Mouse (Mus musculus): Measurements from ENCODE around the gene Nfia. TPM values are rescaled to one million over a fixed set of nuclear protein-coding genes. Genes with fewer than 3 reads are reported as not detected.
A peak's percentile ranks its signal among the peaks of the same experiment; 100 is the strongest.

Nfia gene
- polyA plus RNA-seq, 1 experiment from 2014 or later: 28.6 TPM

DNA sequence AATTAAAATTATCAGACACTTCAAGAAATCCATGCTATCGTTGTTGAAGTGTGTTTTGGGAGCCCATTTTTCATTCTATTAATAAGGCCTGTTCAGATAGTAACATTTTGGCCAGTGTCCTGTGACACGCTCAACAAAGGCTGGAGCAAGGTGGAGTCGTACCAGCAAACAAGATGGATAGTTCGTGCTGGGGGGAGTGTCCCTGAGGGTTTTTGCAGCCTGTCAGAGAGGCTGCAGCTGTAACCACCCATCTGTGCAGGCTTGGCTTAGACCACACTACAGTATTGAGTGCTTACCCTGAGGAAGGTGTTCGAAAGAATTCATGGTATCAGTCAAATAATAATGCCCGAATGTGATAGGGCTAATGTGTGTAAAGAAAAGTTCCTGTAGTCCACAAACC is 139.6 kb downstream of the Nfia start:
- H3K27ac ChIP-seq (replicated peaks): no peak overlapping the region
- H3K4me1 ChIP-seq: peaks cover 25% of the 10 kb centered on the region
- 89% methylated on average over 6 of the region's 6 CpGs for WGBS
- H3K9ac ChIP-seq (replicated peaks): no peak overlapping the region
- no peaks in the 10 kb centered on the region for H3K27me3 ChIP-seq
- H3K9me3 ChIP-seq: no peaks in the 10 kb centered on the region
- no peak overlapping the region for H3K4me3 ChIP-seq
- H3K4me2 ChIP-seq (replicated peaks): no peak overlapping the region
- ATAC-seq (ENCODE audit: low FRiP score, low read depth): no peak
- no peaks in the 10 kb centered on the region for H3K36me3 ChIP-seq

DNA sequence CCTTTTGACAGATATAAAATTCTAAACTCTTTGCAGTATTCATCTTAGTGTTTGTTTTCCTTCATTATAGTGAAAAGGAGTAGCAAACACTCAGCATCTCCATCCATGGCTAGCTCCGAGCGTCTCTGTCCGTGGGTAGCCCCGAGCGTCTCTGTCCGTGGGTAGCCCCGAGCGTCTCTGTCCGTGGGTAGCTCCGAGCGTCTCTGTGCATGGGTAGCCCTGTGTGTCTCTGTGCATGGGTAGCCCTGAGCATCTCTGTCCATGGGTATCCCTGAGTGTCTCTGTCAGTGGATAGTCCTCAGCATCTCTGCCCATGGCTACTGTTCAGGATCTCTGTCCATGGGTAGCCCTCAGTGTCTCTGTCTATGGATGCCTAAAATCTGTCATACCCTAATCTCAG is 140.0 kb downstream of the Nfia start:
- peaks cover 29% of the 10 kb centered on the region for H3K4me1 ChIP-seq
- H3K27me3 ChIP-seq: no peaks in the 10 kb centered on the region
- H3K4me3 ChIP-seq: no peak overlapping the region
- H3K4me2 ChIP-seq (replicated peaks): no peak overlapping the region
- 94% methylated on average over 11 of the region's 11 CpGs for WGBS
- H3K9ac ChIP-seq (replicated peaks): no peak overlapping the region
- H3K9me3 ChIP-seq: no peaks in the 10 kb centered on the region
- ATAC-seq (ENCODE audit: low FRiP score, low read depth): no peak
- H3K36me3 ChIP-seq: no peaks in the 10 kb centered on the region
- H3K27ac ChIP-seq (replicated peaks): no peak overlapping the region

DNA sequence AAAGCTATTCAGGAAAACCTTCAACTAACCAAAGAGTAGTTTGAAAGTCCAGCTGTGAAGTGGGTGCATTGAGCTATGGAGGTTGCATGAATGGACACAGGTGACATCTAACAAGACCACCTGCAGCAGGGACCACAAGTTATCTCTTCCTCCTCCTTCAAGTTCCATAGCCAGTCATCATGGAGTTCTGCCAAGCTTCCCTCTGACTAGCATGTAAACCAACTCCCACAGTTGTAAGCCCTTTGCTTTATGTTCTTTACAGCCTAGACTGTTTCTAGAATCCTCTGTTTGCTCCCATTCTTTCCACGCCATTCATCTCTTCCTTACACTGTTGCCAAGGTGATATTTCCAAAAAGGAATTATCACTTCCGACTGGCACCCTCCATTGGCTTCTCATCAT is 141.8 kb downstream of the Nfia start:
- no peak overlapping the region for H3K4me3 ChIP-seq
- no peak for ATAC-seq (ENCODE audit: low FRiP score, low read depth)
- H3K27me3 ChIP-seq: no peaks in the 10 kb centered on the region
- peaks cover 33% of the 10 kb centered on the region for H3K4me1 ChIP-seq
- WGBS: 81% methylated on average over 2 of the region's 2 CpGs
- H3K9me3 ChIP-seq: no peaks in the 10 kb centered on the region
- no peak overlapping the region for H3K4me2 ChIP-seq (replicated peaks)
- no peaks in the 10 kb centered on the region for H3K36me3 ChIP-seq
- H3K27ac ChIP-seq (replicated peaks): no peak overlapping the region
- H3K9ac ChIP-seq (replicated peaks): no peak overlapping the region

DNA sequence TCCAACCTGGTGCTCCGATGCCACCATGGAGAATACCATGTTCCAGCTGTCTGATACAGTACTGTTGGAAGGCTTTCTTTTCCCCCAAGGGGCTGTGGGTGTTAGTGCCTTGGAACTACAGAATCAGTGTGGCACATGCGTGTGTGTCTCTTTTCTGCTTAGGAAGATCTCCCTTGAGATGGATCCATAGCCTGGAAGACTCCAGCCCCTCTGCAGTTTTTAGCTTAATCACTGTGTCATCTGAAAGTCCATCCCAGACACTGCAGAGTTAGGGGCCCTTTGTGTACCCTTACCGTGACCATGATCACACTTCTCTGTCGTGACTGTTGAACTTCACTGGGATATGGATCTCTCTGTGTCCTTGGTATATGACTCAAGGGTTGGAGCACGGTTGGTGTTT is 142.2 kb downstream of the Nfia start:
- no peaks in the 10 kb centered on the region for H3K9me3 ChIP-seq
- no peaks in the 10 kb centered on the region for H3K27me3 ChIP-seq
- no peak overlapping the region for H3K4me2 ChIP-seq (replicated peaks)
- no peak overlapping the region for H3K9ac ChIP-seq (replicated peaks)
- ATAC-seq (ENCODE audit: low FRiP score, low read depth): no peak
- H3K4me3 ChIP-seq: no peak overlapping the region
- no peak overlapping the region for H3K27ac ChIP-seq (replicated peaks)
- peaks cover 33% of the 10 kb centered on the region for H3K4me1 ChIP-seq
- H3K36me3 ChIP-seq: no peaks in the 10 kb centered on the region
- 93% methylated on average over 5 of the region's 5 CpGs for WGBS

DNA sequence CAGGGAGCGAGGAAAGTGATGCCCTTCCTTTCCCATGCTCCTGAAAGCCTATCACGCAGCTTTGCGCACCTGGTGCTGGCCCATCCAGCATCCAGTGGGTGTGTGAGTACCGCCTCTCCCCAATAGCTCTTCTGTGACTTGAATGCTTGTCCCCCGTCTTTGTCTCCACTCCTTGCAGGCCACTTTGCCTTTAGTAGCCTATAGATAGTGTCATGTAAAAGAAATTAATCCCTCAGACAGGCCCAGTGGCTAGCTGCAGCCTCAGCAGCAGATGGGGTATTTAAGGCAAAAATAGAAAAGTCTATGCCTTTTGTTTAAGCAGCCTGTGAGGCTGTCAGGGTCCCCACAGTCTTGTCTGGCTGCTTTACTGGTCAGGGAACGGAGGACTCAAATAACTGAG is 145.0 kb downstream of the Nfia start:
- no peak overlapping the region for H3K4me3 ChIP-seq
- H3K4me2 ChIP-seq (replicated peaks): no peak overlapping the region
- no peak overlapping the region for H3K9ac ChIP-seq (replicated peaks)
- H3K9me3 ChIP-seq: no peaks in the 10 kb centered on the region
- H3K4me1 ChIP-seq: peaks cover 25% of the 10 kb centered on the region
- 43% methylated on average over 6 of the region's 6 CpGs for WGBS
- ATAC-seq (ENCODE audit: low FRiP score, low read depth): peak; percentile 73
- H3K36me3 ChIP-seq: no peaks in the 10 kb centered on the region
- no peaks in the 10 kb centered on the region for H3K27me3 ChIP-seq
- H3K27ac ChIP-seq (replicated peaks): peak overlapping the region; percentile 67

DNA sequence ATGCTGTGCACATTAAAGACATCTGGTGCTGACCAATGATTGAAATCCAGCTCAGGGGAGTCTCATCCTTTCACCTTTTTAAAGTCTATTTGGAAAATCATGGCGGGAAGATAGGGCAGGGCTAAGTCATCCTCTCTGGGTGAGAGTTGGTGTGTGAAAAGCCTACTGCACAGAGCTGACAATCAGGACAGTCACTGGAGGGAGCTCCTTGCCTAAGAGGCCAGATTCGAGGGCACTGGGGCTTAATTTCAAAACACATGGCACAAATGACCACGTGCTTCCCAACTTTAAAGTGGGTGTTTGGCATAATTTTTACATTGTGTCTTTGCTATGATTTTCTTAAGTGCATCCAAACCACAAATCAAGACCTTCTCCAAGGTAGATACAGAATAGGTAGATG is 146.1 kb downstream of the Nfia start:
- Histone ChIP-seq H3K36me3 (no peaks in the 10 kb centered on the region), H3K4me2 (replicated peaks) (no peak overlapping the region), H3K27me3 (no peaks in the 10 kb centered on the region), H3K9me3 (no peaks in the 10 kb centered on the region), H3K27ac (replicated peaks) (no peak overlapping the region), H3K4me1 (peaks cover 28% of the 10 kb centered on the region), H3K4me3 (no peak overlapping the region), H3K9ac (replicated peaks) (no peak overlapping the region)
- 53% methylated on average over 3 of the region's 3 CpGs for WGBS
- no peak for ATAC-seq (ENCODE audit: low FRiP score, low read depth)

DNA sequence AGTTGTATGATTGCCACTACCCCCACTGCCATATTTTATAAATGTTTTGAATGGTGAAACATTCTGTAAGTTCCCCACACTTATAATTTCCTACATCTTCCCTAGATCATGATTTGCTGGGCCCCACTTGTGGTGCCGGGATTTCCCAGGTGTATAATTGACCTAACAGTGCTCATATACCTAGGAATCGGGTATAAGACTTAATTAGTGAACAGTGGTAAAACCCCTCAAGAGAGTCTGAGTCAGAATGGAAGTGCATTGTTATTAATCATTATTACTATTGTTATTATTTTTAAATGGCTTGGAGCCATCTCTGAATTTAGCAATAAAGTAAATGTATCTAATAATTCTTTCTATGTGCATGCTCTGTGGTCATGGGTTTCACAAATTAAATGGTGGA is 147.2 kb downstream of the Nfia start:
- no peak overlapping the region for H3K4me3 ChIP-seq
- H3K27me3 ChIP-seq: no peaks in the 10 kb centered on the region
- H3K36me3 ChIP-seq: no peaks in the 10 kb centered on the region
- no peaks in the 10 kb centered on the region for H3K9me3 ChIP-seq
- H3K4me1 ChIP-seq: peaks cover 37% of the 10 kb centered on the region
- no peak overlapping the region for H3K9ac ChIP-seq (replicated peaks)
- WGBS: 84% methylated on average over 2 of the region's 2 CpGs
- ATAC-seq (ENCODE audit: low FRiP score, low read depth): no peak
- no peak overlapping the region for H3K27ac ChIP-seq (replicated peaks)
- no peak overlapping the region for H3K4me2 ChIP-seq (replicated peaks)

DNA sequence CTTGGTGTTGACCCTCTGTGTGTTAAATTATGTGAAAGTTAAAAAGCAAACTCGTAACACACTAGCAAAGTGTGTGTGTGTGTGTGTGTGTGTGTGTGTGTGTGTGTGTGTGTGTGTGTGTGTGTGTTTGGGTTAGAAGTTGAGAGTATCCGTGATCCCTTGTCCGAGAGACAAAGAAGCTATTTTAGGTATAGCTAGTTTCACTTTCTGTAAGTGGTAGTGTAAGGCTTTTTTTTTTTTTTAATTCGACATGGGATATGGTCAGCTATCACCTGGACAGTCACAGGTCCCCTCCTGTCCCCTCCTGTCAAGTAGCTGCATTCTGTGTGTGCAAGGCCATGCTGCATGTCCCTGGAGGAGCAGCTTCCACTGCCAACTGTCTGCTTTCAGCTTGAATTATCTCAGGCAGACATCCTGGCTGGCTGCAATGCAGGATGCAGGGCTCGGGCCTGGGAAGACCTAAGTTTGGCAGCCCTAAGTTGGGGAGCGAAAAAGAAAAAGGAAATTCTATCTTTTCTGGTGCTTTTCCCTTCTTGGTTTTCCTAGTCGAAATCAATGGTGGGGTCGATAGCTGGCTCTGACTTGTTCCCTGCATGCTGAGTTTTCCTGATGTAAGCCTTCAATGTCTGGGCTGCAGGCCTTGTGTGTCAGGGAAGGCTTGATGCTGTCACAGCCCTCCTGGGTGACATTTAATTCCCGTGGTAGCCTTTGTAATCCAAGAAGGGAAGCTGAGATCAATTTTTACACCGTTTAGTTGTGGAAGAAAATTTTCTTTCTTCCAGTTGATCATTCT is 147.9 kb downstream of the Nfia start:
- no peak for ATAC-seq (ENCODE audit: low FRiP score, low read depth)
- 61% methylated on average over 9 of the region's 10 CpGs for WGBS
- no peak overlapping the region for H3K4me3 ChIP-seq
- H3K4me2 ChIP-seq (replicated peaks): no peak overlapping the region
- H3K27ac ChIP-seq (replicated peaks): peak overlapping the region; percentile 61
- no peaks in the 10 kb centered on the region for H3K27me3 ChIP-seq
- peaks cover 43% of the 10 kb centered on the region for H3K4me1 ChIP-seq
- no peaks in the 10 kb centered on the region for H3K36me3 ChIP-seq
- H3K9me3 ChIP-seq: no peaks in the 10 kb centered on the region
- H3K9ac ChIP-seq (replicated peaks): no peak overlapping the region

DNA sequence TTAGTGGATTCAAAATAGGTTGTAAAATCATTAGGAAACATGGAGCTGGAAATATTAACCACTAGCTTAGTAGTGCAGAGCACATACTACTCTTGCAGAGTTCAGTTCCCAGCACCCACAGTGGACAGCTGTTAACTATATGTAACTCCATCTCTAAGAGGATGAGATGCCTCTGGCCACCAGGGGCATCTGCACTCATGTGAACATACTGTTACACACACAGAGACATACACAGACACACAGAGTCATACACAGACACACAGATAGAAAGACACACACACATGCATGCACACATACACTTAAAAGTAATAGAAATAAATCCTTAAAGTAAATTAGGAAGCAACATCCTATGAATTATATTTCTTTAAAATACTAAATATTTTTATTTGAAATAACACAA is 149.1 kb downstream of the Nfia start:
- H3K27me3 ChIP-seq: no peaks in the 10 kb centered on the region
- H3K9me3 ChIP-seq: no peaks in the 10 kb centered on the region
- H3K4me1 ChIP-seq: peaks cover 49% of the 10 kb centered on the region
- H3K4me3 ChIP-seq: no peak overlapping the region
- H3K27ac ChIP-seq (replicated peaks): no peak overlapping the region
- ATAC-seq (ENCODE audit: low FRiP score, low read depth): no peak
- H3K4me2 ChIP-seq (replicated peaks): no peak overlapping the region
- H3K9ac ChIP-seq (replicated peaks): no peak overlapping the region
- H3K36me3 ChIP-seq: no peaks in the 10 kb centered on the region

DNA sequence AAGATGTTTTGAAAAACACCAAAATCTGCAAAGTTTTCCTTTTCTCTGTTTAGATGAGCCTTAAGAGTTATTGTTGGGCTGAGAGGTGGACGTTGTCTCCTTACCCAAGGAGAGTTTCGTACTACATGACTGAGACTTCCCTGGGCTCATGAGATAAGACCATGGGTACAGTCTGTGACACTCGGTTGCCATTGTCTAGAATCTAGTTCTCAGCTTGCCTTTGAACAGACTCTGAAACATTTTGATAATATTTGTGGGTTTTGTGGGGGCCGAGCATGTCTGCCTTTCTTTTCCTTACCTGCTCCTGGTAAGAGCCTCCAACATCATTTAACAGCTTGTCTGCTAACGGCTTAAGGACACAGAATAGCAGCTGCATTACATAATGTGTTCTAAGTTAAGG is 150.7 kb downstream of the Nfia start:
- no peak overlapping the region for H3K27ac ChIP-seq (replicated peaks)
- 92% methylated on average over 5 of the region's 5 CpGs for WGBS
- no peak for ATAC-seq (ENCODE audit: low FRiP score, low read depth)
- H3K27me3 ChIP-seq: no peaks in the 10 kb centered on the region
- no peak overlapping the region for H3K4me2 ChIP-seq (replicated peaks)
- H3K9me3 ChIP-seq: no peaks in the 10 kb centered on the region
- H3K4me1 ChIP-seq: peaks cover 43% of the 10 kb centered on the region
- H3K4me3 ChIP-seq: no peak overlapping the region
- no peaks in the 10 kb centered on the region for H3K36me3 ChIP-seq
- H3K9ac ChIP-seq (replicated peaks): no peak overlapping the region

DNA sequence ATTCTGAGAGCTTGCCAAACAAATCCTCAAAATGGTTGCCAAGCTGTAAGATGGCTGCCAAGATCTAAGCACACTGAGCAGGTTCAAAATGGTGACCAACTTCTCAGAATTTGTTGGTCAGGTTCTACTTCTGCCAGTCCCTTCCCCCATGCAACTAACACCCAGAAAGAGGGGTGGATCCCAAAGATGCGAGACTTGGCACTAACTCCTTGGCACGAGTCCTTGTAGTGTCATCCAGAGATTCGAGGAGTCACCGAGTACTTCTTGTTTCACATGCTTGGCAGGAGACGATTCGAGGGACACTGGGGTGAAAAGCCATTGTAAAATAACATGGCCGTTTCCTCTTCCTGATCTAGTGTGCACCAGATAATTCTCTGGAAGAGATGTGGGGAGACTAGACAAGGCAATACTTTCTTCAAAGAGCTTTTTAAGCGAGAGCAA is 151.4 kb downstream of the Nfia start:
- Histone ChIP-seq H3K9me3 (no peaks in the 10 kb centered on the region), H3K27ac (replicated peaks) (no peak overlapping the region), H3K4me2 (replicated peaks) (no peak overlapping the region), H3K4me1 (peaks cover 38% of the 10 kb centered on the region), H3K4me3 (no peak overlapping the region), H3K27me3 (no peaks in the 10 kb centered on the region), H3K9ac (replicated peaks) (no peak overlapping the region), H3K36me3 (no peaks in the 10 kb centered on the region)
- no peak for ATAC-seq (ENCODE audit: low FRiP score, low read depth)
- WGBS: 91% methylated on average over 8 of the region's 8 CpGs

DNA sequence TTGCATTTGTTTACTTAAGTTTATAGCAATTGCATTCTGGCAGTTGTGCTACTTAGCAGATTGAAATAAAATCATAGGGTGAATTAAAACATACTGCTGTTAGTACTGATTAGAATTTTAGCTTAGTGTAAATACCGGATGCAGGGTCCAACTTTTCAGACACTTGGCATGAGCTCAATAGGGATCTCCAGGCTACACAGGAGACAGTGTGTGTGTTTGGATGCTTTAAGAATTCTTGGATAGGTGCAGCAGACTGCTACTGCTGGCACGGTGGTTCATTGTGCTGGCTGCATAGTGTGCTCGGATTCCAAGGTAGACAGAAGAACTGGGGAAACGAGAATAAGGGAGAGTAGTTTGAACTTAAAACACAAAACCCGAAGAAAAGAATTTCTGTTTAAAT is 151.9 kb downstream of the Nfia start:
- H3K9me3 ChIP-seq: no peaks in the 10 kb centered on the region
- ATAC-seq (ENCODE audit: low FRiP score, low read depth): no peak
- H3K27me3 ChIP-seq: no peaks in the 10 kb centered on the region
- H3K4me3 ChIP-seq: no peak overlapping the region
- peaks cover 38% of the 10 kb centered on the region for H3K4me1 ChIP-seq
- no peaks in the 10 kb centered on the region for H3K36me3 ChIP-seq
- H3K9ac ChIP-seq (replicated peaks): no peak overlapping the region
- WGBS: 71% methylated on average over 5 of the region's 5 CpGs
- H3K27ac ChIP-seq (replicated peaks): no peak overlapping the region
- H3K4me2 ChIP-seq (replicated peaks): no peak overlapping the region

DNA sequence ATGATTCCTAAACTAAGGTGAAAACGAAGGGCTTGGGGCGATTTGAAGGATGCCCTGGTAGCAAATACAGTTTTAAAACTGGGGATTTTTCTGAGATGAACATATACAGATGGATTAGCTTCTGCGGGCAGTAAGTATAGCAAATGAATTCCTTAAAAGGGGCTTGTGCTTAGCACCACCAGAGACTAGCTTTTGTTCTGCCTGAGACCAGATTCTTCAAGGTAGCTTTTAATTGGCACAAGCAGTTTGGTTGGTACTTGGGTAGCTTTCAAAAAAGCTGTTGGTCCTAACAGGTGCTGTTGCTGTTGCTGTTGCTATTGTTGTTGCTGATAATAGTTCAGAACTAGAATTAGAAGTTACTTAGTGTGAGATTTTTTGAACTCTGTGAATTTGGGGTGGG is 152.3 kb downstream of the Nfia start:
- no peak overlapping the region for H3K4me2 ChIP-seq (replicated peaks)
- H3K9ac ChIP-seq (replicated peaks): no peak overlapping the region
- 77% methylated on average over 3 of the region's 3 CpGs for WGBS
- peaks cover 38% of the 10 kb centered on the region for H3K4me1 ChIP-seq
- H3K9me3 ChIP-seq: no peaks in the 10 kb centered on the region
- H3K27ac ChIP-seq (replicated peaks): no peak overlapping the region
- H3K36me3 ChIP-seq: no peaks in the 10 kb centered on the region
- no peak for ATAC-seq (ENCODE audit: low FRiP score, low read depth)
- no peaks in the 10 kb centered on the region for H3K27me3 ChIP-seq
- H3K4me3 ChIP-seq: no peak overlapping the region
